Mouse (Mus musculus) forebrain, embryonic 15.5 days (tissue): ENCODE results near the gene Ccdc160. TPM values are rescaled to one million over a fixed set of nuclear protein-coding genes. Genes with fewer than 3 reads are reported as not detected.

Experiments used
- ATAC-seq: fragments of 200-750 bp; cut with Nextera tagmentation; replicated peaks from 2 replicates; pipeline ENCODE4 v1.8.0; 2017; ENCODE audit warnings: mild to moderate bottlenecking, moderate TSS enrichment, moderate library complexity
- H3K27ac ChIP-seq: fragments of 300-500 bp; sonication (generic); replicated peaks from 2 replicates; pipeline ENCODE4 v1.5.1; 2015; ENCODE audit warnings: mild to moderate bottlenecking, inconsistent platforms
- H3K27me3 ChIP-seq: fragments of 300-500 bp; sonication (generic); 2 replicates; pipeline ENCODE4 v1.6.1; 2015; ENCODE audit warnings: inconsistent platforms
- H3K36me3 ChIP-seq: fragments of 300-500 bp; sonication (generic); 2 replicates; pipeline ENCODE4 v1.6.1; 2015; ENCODE audit warnings: mild to moderate bottlenecking, inconsistent platforms
- H3K4me1 ChIP-seq: fragments of 300-500 bp; sonication (generic); 2 replicates; pipeline ENCODE4 v1.6.1; 2015; ENCODE audit warnings: inconsistent platforms
- H3K4me2 ChIP-seq: fragments of 300-500 bp; sonication (generic); replicated peaks from 2 replicates; pipeline ENCODE4 v1.6.1; 2015; ENCODE audit warnings: mild to moderate bottlenecking, inconsistent platforms
- H3K4me3 ChIP-seq: fragments of 300-500 bp; sonication (generic); 2 replicates; pipeline ENCODE4 v1.5.1; 2015; ENCODE audit warnings: mild to moderate bottlenecking, inconsistent platforms
- H3K9ac ChIP-seq: fragments of 300-500 bp; sonication (generic); replicated peaks from 2 replicates; pipeline ENCODE4 v1.6.1; 2015; ENCODE audit warnings: mild to moderate bottlenecking, inconsistent platforms
- H3K9me3 ChIP-seq: fragments of 300-500 bp; sonication (generic); 2 replicates; pipeline ENCODE4 v1.6.1; 2016; ENCODE audit warnings: inconsistent platforms
- WGBS: fragments of 180-500 bp; shearing (Covaris S2); methylation state at CpG from one replicate; pipeline ENCODE4 v1.1.7; 2015; ENCODE audit warnings: mixed read lengths; 5-methylcytosine and 5-hydroxymethylcytosine counted together
- polyA plus RNA-seq: library from polyadenylated mRNA; unstranded; fragments of >200 nt; fragmentation: Nextera tagmentation; extraction: Ambion mirVana; gene quantifications from 2 replicates; pipeline ENCODE4 v1.2.1, GENCODE M21; 2015

Gene Ccdc160
- polyA plus RNA-seq, 1 experiment from 2014 or later = 3.0 TPM

DNA sequence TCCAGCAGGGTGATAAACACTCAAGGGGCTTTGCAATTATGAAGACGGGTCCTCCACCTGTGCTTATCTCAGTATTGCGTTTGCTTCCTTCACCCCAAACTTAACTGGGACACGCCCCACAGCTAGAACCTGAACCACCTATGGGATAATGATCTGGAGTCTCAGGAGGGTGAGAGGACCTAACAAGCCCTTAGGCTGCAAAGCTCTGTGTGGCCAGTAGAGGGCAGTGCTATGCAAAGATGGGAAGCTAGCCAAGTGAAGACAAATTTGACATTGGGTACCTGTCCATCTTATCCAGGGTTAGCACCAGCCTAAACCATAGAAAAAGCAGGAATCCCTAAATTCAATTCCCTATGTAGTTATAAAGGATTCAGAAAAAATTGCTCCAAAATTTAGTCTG, 15.0 kb upstream of the Ccdc160 start:
- H3K4me1 ChIP-seq = no peaks in the 10 kb centered on the region
- 69% methylated on average over 3 of the region's 3 CpGs for WGBS
- no peaks in the 10 kb centered on the region for H3K9me3 ChIP-seq
- H3K36me3 ChIP-seq = no peaks in the 10 kb centered on the region
- H3K4me3 ChIP-seq = no peak overlapping the region
- H3K4me2 ChIP-seq = no peak overlapping the region
- ATAC-seq = no peak
- no peak overlapping the region for H3K27ac ChIP-seq
- H3K27me3 ChIP-seq = no peaks in the 10 kb centered on the region
- H3K9ac ChIP-seq = no peak overlapping the region

DNA sequence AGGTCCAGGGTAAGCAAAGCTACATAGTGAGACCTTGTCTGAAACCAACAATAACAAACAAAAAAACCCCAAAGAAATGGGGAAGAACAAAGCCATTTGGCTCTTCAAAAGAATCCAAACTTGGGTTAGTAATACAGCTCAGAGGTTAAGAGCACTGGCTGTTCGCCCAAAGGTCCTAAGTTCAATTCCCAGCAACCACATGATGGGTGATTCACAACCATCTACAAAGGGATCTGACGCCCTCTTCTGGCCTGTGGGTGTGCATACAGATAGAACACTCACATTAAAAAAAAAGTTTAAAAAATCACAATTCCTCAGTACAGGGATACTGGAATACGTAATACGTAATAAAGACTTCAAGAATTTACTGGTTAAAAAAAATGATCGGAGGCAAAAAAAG, 13.3 kb upstream of the Ccdc160 start:
- no peaks in the 10 kb centered on the region for H3K36me3 ChIP-seq
- no peak overlapping the region for H3K4me3 ChIP-seq
- no peak for ATAC-seq
- H3K4me1 ChIP-seq = no peaks in the 10 kb centered on the region
- H3K9me3 ChIP-seq = no peaks in the 10 kb centered on the region
- no peak overlapping the region for H3K9ac ChIP-seq
- no peak overlapping the region for H3K4me2 ChIP-seq
- no peaks in the 10 kb centered on the region for H3K27me3 ChIP-seq
- H3K27ac ChIP-seq = no peak overlapping the region
- WGBS = 83% methylated on average over 5 of the region's 5 CpGs

DNA sequence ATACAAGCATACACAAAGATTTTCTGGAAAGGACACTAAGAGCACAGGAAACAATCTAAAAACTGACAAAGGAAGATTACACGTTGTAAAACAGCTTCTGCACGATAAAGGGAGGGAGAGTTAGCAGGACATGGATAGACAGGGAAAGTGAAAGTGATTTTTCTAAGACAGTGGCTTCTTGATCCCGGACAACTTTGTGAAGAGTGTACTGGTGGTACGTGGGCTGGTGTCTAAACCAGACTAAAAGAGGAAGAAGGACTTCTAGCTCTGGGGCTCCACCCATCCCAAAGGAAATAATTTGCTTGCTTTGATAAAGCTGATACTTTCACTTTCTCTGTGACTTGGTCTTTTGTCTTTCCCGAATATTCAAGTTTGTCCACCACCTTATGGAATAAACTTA, 7.1 kb upstream of the Ccdc160 start:
- Histone ChIP-seq H3K4me1 (no peaks in the 10 kb centered on the region), H3K4me2 (no peak overlapping the region), H3K27me3 (no peaks in the 10 kb centered on the region), H3K9me3 (no peaks in the 10 kb centered on the region), H3K4me3 (no peak overlapping the region), H3K36me3 (no peaks in the 10 kb centered on the region), H3K27ac (no peak overlapping the region), H3K9ac (no peak overlapping the region)
- 77% methylated on average over 5 of the region's 5 CpGs for WGBS
- ATAC-seq = no peak

DNA sequence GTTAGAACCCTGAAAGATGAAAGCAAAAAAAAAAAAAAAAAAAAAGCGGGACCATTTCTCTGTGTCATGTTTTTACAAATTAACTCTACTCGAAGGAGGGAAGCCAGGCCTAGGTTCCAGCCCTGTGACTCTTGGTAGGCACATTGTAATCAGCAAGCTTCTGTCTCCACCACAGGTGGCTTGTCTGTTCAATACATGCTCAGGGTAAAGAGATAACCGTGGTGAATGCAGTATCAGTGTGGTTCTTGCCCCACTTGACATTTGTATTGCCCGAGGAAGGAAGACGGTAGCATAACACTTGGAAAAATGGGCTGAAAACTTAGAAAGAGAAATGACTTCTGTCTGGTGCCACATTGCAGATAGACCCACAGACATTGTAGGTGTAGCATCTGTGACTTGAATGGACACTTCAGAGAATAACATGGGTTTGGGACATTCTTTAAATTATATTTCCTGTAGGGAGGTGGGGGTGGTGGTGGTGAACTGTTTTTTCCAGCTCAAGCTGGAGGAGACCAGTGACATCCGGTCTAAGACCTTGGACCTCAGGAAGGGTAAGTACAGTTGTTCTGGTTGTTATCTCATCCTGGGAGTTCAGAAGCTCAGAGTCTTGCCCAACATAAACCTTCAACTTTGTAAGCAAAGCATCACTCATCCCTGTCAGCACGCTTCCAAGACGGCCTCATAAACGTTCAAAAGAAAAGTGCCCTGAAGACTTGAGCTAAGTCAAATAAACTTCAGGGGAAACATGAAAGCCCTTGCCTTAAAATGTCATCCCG, 1.1 kb downstream of the Ccdc160 start:
- Histone ChIP-seq H3K9ac (no peak overlapping the region), H3K36me3 (no peaks in the 10 kb centered on the region), H3K4me2 (0 out of 2 replicates have a peak overlapping the region, but pooled peaks have one; percentile 55), H3K27ac (no peak overlapping the region), H3K4me3 (no peak overlapping the region), H3K9me3 (no peaks in the 10 kb centered on the region), H3K4me1 (no peaks in the 10 kb centered on the region), H3K27me3 (no peaks in the 10 kb centered on the region)
- no peak for ATAC-seq
- 53% methylated on average over 10 of the region's 10 CpGs for WGBS

DNA sequence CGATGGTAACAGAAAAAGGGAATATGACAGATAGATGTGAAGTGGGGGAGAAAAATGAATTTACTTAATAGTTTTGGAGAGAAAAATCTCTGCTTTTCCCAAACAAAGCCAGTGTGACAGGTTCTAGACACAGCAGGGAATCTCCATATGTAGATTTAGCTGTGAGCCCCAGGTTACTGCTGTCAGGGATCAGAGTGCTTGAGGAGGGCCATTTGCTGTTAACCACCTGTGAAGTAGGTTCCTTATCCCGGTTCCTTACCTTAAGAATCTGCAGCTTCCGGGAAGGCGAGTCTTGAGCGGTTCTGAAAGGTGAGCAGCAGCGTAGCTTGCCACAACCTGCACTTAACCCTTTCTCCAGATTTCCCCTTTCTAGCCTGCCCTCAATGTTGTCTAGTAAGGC, 1.9 kb downstream of the Ccdc160 start:
- ATAC-seq = no peak
- Histone ChIP-seq H3K27me3 (no peaks in the 10 kb centered on the region), H3K4me1 (no peaks in the 10 kb centered on the region), H3K9me3 (no peaks in the 10 kb centered on the region), H3K4me2 (no peak overlapping the region), H3K27ac (no peak overlapping the region), H3K36me3 (no peaks in the 10 kb centered on the region), H3K4me3 (no peak overlapping the region), H3K9ac (no peak overlapping the region)
- 52% methylated on average over 6 of the region's 6 CpGs for WGBS

DNA sequence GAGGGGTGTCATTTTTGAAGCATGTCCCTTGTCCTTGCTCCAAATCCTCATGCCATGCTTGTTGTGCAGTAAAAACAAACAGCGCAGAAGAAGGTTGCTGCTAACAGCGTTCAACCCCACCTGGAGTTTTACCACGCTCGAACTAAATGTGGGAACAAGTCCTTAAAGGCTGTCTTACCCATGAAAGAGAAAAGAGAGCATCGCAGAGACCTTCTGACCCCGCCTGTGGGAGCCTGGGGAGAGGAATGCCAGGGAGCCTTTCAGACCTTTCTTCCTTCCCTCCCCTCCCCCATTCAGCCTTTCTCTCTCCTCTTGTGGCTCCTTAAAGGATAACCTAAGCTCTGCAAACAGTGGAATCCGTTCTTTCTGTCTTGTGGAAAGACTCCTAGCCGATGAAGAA, 4.8 kb downstream of the Ccdc160 start:
- Histone ChIP-seq H3K4me1 (no peaks in the 10 kb centered on the region), H3K4me3 (no peak overlapping the region), H3K27ac (no peak overlapping the region), H3K27me3 (no peaks in the 10 kb centered on the region), H3K36me3 (no peaks in the 10 kb centered on the region), H3K9me3 (no peaks in the 10 kb centered on the region), H3K4me2 (no peak overlapping the region), H3K9ac (no peak overlapping the region)
- no peak for ATAC-seq
- WGBS = 12% methylated on average over 8 of the region's 8 CpGs

DNA sequence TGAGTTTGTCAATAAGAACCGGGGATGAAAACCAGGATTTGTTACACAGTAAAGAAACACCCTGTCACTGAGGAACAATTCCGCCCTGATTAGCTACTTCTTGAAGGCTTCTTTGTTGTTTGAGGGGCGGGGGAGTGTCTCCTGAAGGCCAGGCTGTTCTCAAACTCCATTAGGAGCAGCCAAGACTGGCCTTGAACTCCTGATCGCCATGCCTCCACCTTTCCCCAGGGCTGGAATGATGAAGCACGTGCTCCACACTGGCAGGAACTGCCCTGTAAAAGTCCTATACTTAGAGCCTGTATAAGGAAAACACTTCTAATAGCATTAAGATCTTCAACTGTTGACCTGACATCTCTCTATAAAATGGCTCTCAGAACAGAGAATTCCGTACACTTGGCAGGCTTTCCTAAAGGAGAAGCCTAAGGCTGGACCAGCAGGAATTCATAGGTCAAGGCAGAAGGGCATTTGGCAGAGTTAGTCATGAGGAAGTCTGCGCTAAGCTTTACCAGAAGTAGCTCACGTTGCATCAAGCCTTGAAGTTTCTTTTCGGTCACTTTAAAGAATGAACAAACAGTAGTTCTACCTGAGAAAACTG, 6.1 kb downstream of the Ccdc160 start:
- Histone ChIP-seq H3K27me3 (no peaks in the 10 kb centered on the region), H3K36me3 (no peaks in the 10 kb centered on the region), H3K9ac (no peak overlapping the region), H3K27ac (no peak overlapping the region), H3K4me3 (no peak overlapping the region), H3K4me1 (no peaks in the 10 kb centered on the region), H3K9me3 (no peaks in the 10 kb centered on the region), H3K4me2 (no peak overlapping the region)
- 53% methylated on average over 9 of the region's 9 CpGs for WGBS
- no peak for ATAC-seq

DNA sequence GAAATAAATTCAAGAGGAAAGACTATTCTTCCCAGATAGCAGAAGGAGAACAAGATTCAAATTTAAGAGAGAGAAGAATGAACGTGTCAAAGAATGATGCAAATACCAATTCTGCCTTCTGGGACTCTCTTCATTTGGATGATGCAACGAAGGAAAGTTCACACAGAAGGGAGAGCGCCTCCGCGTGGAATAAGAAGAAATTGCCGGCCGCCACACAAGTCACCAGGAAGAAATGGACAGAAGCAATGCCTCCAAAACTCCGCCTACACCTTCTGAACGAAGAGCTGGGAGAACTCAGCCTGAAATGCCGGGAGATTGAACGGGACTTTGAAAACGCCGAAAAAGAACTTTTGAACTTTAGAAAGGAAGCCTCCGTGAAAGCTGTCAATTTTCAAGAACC, 7.3 kb downstream of the Ccdc160 start:
- ATAC-seq = no peak
- 69% methylated on average over 14 of the region's 14 CpGs for WGBS
- Histone ChIP-seq H3K36me3 (no peaks in the 10 kb centered on the region), H3K27me3 (no peaks in the 10 kb centered on the region), H3K9me3 (no peaks in the 10 kb centered on the region), H3K4me2 (no peak overlapping the region), H3K4me1 (no peaks in the 10 kb centered on the region), H3K9ac (no peak overlapping the region), H3K4me3 (no peak overlapping the region), H3K27ac (no peak overlapping the region)

DNA sequence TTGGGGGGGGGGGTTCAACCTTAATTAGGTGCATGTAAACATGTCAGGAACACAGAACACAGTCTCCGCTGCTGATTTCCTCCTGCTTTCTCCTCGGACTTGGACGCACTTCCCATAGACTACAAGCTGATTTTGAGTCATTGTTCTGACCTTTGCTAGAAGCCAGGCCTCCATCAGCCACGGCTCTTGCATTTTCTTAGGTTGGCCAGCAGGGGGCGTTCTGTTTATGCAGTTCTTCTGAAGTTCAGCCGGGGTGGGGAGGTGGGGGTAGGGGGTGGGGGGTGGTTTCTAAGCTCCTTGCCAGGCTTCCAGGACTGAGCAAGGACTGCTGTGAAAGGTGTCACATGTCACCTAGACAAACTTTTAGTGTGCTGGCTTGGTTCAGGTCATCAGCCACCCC, 8.6 kb downstream of the Ccdc160 start:
- WGBS = 39% methylated on average over 6 of the region's 6 CpGs
- Histone ChIP-seq H3K4me3 (no peak overlapping the region), H3K9me3 (no peaks in the 10 kb centered on the region), H3K4me2 (no peak overlapping the region), H3K27ac (no peak overlapping the region), H3K36me3 (no peaks in the 10 kb centered on the region), H3K27me3 (no peaks in the 10 kb centered on the region), H3K4me1 (no peaks in the 10 kb centered on the region), H3K9ac (no peak overlapping the region)
- no peak for ATAC-seq

DNA sequence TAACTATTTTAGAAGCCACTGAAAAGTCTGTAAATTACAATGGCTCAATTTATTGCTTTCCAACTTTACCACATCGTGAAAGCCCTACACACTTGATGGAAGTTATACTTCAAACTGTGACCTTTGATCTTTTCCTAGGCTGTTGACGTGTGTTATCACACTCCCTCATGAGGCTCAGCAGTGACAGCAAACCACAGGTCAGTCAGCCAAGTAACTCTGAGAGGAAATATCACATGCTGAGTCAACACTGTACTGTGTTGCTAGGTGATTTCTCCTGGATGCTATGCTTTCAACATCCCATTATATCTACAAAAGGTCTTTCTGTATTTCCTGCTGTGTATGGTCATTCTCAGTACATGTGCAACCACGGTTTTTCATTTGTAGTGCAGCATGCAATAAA, 28.3 kb downstream of the Ccdc160 start:
- Histone ChIP-seq H3K36me3 (no peaks in the 10 kb centered on the region), H3K9ac (no peak overlapping the region), H3K27me3 (no peaks in the 10 kb centered on the region), H3K4me3 (no peak overlapping the region), H3K4me1 (no peaks in the 10 kb centered on the region), H3K9me3 (no peaks in the 10 kb centered on the region), H3K27ac (no peak overlapping the region), H3K4me2 (no peak overlapping the region)
- ATAC-seq = no peak
- WGBS = 66% methylated on average over 3 of the region's 3 CpGs
